Mouse (Mus musculus) stomach, postnatal 0 days (tissue): Measurements from ENCODE around the gene Sgta. TPM values are rescaled to one million over a fixed set of nuclear protein-coding genes. Genes with fewer than 3 reads are reported as not detected.

Experiments
- ATAC-seq: fragments of 200-750 bp; cut with Nextera tagmentation; 2 replicates; pipeline ENCODE4 v1.8.0; 2017; ENCODE audit not compliant: low FRiP score, low TSS enrichment
- DNase-seq: peaks from one replicate; pipeline ENCODE4 v3.0.0-alpha.2; 2016; ENCODE audit warnings: low spot score
- H3K27ac ChIP-seq: fragments of 300-500 bp; sonication (generic); replicated peaks from 2 replicates; pipeline ENCODE4 v1.5.1; 2014; ENCODE audit warnings: mild to moderate bottlenecking, control low read depth
- H3K27me3 ChIP-seq: fragments of 300-500 bp; sonication (generic); 2 replicates; pipeline ENCODE4 v1.6.1; 2014; ENCODE audit warnings: low read length; ENCODE audit not compliant: control insufficient read depth, insufficient read depth
- H3K36me3 ChIP-seq: fragments of 300-500 bp; sonication (generic); 2 replicates; pipeline ENCODE4 v1.6.1; 2014; ENCODE audit warnings: low read length, mixed read lengths; ENCODE audit not compliant: control insufficient read depth, insufficient read depth
- H3K4me1 ChIP-seq: fragments of 300-500 bp; sonication (generic); replicated peaks from 2 replicates; pipeline ENCODE4 v1.6.1; 2014; ENCODE audit warnings: antibody characterized with exemption; ENCODE audit not compliant: control insufficient read depth, insufficient read depth
- H3K4me2 ChIP-seq: fragments of 300-500 bp; sonication (generic); replicated peaks from 2 replicates; pipeline ENCODE4 v1.6.1; 2014; ENCODE audit warnings: low read depth, mild to moderate bottlenecking, control low read depth, moderate library complexity
- H3K4me3 ChIP-seq: fragments of 300-500 bp; sonication (generic); 2 replicates; pipeline ENCODE4 v1.5.1; 2014; ENCODE audit warnings: low read depth, low read length, control low read depth
- H3K9ac ChIP-seq: fragments of 300-500 bp; sonication (generic); 2 replicates; pipeline ENCODE4 v1.6.1; 2014; ENCODE audit warnings: mild to moderate bottlenecking, low read length, control low read depth, mixed read lengths
- H3K9me3 ChIP-seq: fragments of 300-500 bp; sonication (generic); 2 replicates; pipeline ENCODE4 v1.6.1; 2016; ENCODE audit warnings: low read length; ENCODE audit not compliant: control insufficient read depth
- CTCF ChIP-seq: IDR thresholded peaks from 2 replicates; pipeline ENCODE4 v1.5.1; 2016; ENCODE audit warnings: antibody characterized with exemption, low read depth, mild to moderate bottlenecking, moderate library complexity
- EP300 ChIP-seq: optimal IDR thresholded peaks from 2 replicates; pipeline ENCODE3; 2016; ENCODE audit warnings: antibody characterized with exemption
- WGBS: fragments of 180-500 bp; shearing (Covaris S2); extraction: QIAGEN DNeasy Blood & Tissue Kit; methylation state at CpG from one replicate; pipeline ENCODE4 v1.1.7; 2014; 5-methylcytosine and 5-hydroxymethylcytosine counted together
- polyA plus RNA-seq: library from polyadenylated mRNA; unstranded; fragments of >200 nt; fragmentation: Nextera tagmentation; extraction: Ambion mirVana; gene quantifications from 2 replicates; pipeline ENCODE4 v1.2.1, GENCODE M21; 2015

Gene Sgta
- polyA plus RNA-seq, 1 experiment from 2014 or later: 93.7 TPM

DNA sequence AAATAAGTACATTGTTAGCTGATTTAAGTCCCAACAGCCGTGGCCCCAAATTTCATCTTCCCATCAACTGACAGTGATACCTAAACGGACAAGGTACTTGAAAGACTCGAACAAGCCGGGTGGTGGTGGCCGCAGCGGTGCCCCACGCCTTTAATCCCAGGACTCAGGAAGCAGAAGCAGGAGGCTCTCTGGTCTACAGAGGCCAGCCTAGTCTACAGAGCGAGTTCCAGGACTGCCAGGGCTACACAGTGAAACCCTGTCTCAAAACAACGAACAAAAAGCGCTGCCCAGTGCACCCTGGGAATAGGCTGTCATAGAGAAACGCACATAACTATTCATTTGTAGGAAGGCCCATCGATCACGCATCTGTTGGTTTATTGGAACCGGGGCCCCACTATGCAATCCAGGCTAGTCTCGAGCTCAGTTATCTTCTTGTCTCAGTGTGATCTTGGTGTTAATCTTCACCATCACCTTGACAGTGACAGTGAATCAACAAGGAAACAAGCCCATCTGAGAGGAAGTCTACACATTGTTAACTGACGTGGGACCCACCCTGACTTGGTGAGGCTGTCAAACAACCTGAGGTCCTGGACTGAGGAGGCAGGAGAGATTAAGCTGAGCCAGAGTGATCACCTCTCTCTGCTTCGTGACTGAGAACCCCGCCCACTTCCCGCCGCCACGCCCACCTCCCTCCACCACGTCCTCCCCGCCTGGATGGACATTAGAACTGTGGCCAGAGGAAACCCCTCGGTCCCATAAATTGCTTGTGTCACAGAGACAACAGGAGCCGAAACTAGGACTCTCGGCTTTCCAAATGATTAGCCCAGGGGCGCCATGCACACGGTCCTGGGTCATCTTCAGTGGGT is 59.6 kb downstream of the Sgta start:
- ATAC-seq (no peak), DNase-seq (no peak)
- H3K4me3 ChIP-seq: no peak overlapping the region
- TF ChIP-seq EP300 (no peak), CTCF (no peak)
- no peak overlapping the region for H3K27ac ChIP-seq
- no peaks in the 10 kb centered on the region for H3K9me3 ChIP-seq
- H3K4me2 ChIP-seq: no peak overlapping the region
- H3K27me3 ChIP-seq: no peaks in the 10 kb centered on the region
- H3K4me1 ChIP-seq: no peaks in the 10 kb centered on the region; the same call in 1 of the 2 replicates
- H3K9ac ChIP-seq: no peak overlapping the region
- no peaks in the 10 kb centered on the region for H3K36me3 ChIP-seq
- 37% methylated on average over 28 of the region's 28 CpGs for WGBS

GRCm38 (mm10) chr10:80999362-81000196 is 60.4 kb downstream of the Sgta start:
- Histone ChIP-seq H3K4me2 (no peak overlapping the region), H3K9me3 (no peaks in the 10 kb centered on the region), H3K4me1 (no peaks in the 10 kb centered on the region; the same call in 1 of the 2 replicates), H3K27ac (no peak overlapping the region), H3K27me3 (no peaks in the 10 kb centered on the region), H3K36me3 (no peaks in the 10 kb centered on the region), H3K4me3 (no peak overlapping the region), H3K9ac (no peak overlapping the region)
- WGBS: 23% methylated on average over 35 of the region's 37 CpGs
- ATAC-seq (peak; percentile 81), DNase-seq (peak; percentile 91)
- peak; percentile 94 for TF ChIP-seq CTCF
- TF ChIP-seq EP300: no peak

- 9% methylated on average over 12 of the region's 12 CpGs for WGBS
- peak; percentile 51; the same call in 1 of the 2 replicates for ATAC-seq
- Histone ChIP-seq H3K4me2 (no peak overlapping the region), H3K27ac (no peak overlapping the region), H3K9ac (no peak overlapping the region), H3K36me3 (no peaks in the 10 kb centered on the region), H3K9me3 (no peaks in the 10 kb centered on the region), H3K4me1 (no peaks in the 10 kb centered on the region; the same call in 1 of the 2 replicates), H3K4me3 (no peak overlapping the region), H3K27me3 (no peaks in the 10 kb centered on the region)
- TF ChIP-seq EP300: no peak
- TF ChIP-seq CTCF: peak; percentile 79
- DNase-seq: peak; percentile 77
Measured at GRCm38 (mm10) chr10:80998778-80999177, 61.2 kb downstream of the Sgta start.

DNA sequence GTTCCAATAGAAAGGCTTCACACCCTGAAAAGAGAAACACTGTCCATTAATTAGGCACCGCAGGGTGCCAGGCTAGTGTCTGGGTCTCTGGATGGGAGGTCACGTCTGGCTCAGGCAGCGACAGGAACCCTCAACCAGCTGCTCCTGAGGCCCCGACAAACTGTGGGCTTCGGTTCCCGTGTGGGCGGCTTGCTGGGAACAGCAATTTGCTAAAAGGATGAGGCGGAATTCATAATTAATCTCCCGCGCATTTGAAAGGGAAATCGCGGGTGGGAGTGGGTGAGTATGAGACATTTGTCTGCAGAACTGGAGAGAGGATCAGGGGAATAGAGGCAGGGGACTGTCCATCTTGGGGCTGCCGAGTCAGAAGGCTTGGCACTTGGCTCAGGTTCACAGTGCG is 62.0 kb downstream of the Sgta start:
- H3K4me3 ChIP-seq: no peak overlapping the region
- TF ChIP-seq EP300 (no peak), CTCF (no peak)
- H3K27me3 ChIP-seq: no peaks in the 10 kb centered on the region
- DNase-seq: no peak
- no peak overlapping the region for H3K27ac ChIP-seq
- no peaks in the 10 kb centered on the region for H3K9me3 ChIP-seq
- no peak overlapping the region for H3K9ac ChIP-seq
- H3K4me2 ChIP-seq: no peak overlapping the region
- no peaks in the 10 kb centered on the region for H3K36me3 ChIP-seq
- ATAC-seq: no peak
- no peaks in the 10 kb centered on the region; the same call in 1 of the 2 replicates for H3K4me1 ChIP-seq
- WGBS: 37% methylated on average over 14 of the region's 14 CpGs

GRCm38 (mm10) chr10:80997332-80997731 is 62.6 kb downstream of the Sgta start:
- Histone ChIP-seq H3K4me2 (no peak overlapping the region), H3K4me1 (no peaks in the 10 kb centered on the region; the same call in 1 of the 2 replicates), H3K36me3 (no peaks in the 10 kb centered on the region), H3K9ac (no peak overlapping the region), H3K27ac (no peak overlapping the region), H3K27me3 (no peaks in the 10 kb centered on the region), H3K4me3 (no peak overlapping the region), H3K9me3 (no peaks in the 10 kb centered on the region)
- ATAC-seq (no peak), DNase-seq (no peak)
- no peak for TF ChIP-seq CTCF
- no peak for TF ChIP-seq EP300
- WGBS: 78% methylated on average over 8 of the region's 8 CpGs
